In genomic region chr13:64273891-64274844, GRCm38 (mm10) we compare ENCODE assay signal across 7 mouse cellular contexts. TPM values are rescaled to one million over a fixed set of nuclear protein-coding genes. Genes with fewer than 3 reads are reported as not detected.
DNase-seq lines count a peak whose midpoint lies in the region; ATAC-seq lines count a peak whose summit lies in the region.

No protein-coding gene starts in this region.

- peak; percentile 23 for DNase-seq in 3T3-L1 (ENCODE audit: low read depth, low spot score)
- DNase-seq in B cell, adult 2 months = peak; percentile 44 to 48
- peak; percentile 27 to 50 for DNase-seq in cerebellum, adult 18-20 months
- peak; percentile 44 for DNase-seq in kidney, postnatal 10 days
- DNase-seq in lung, postnatal 4 days = peak; percentile 32 to 39
- DNase-seq in right cerebral cortex, postnatal 4 days = peak; percentile 39

- peak; percentile 23 for ATAC-seq in granulocyte monocyte progenitor cell, adult 5-6 weeks (replicated peaks; ENCODE audit: poor library complexity, severe bottlenecking)

RNA-seq across cellular contexts. Expression of gene Cdc14b, which starts 0.9 kb away (rescaled TPM):
- total RNA-seq in granulocyte monocyte progenitor cell, adult 5-6 weeks (2014; fragmentation: Nextera tagmentation) = 0.97 and 1.8 TPM in 2 replicates
- total RNA-seq in granulocyte monocyte progenitor cell, adult 5-6 weeks (2017) = 0.73 and 2.1 TPM in 2 replicates

RNA-seq across cellular contexts. Expression of gene Aaed1, which starts 38.3 kb away (rescaled TPM):
- total RNA-seq in granulocyte monocyte progenitor cell, adult 5-6 weeks (2014; fragmentation: Nextera tagmentation) = 19.1 and 20.5 TPM in 2 replicates
- 37.4 and 37.8 TPM in 2 replicates for total RNA-seq in granulocyte monocyte progenitor cell, adult 5-6 weeks (2017)

Comparison
In these comparisons a context has a peak if more than half of its experiments do, and no peak if none do; other contexts are left out.
1. Peak in every context shown above with its lines: DNase-seq and ATAC-seq.